Mouse (Mus musculus): ENCODE results near the gene Gm21834.

- TF ChIP-seq CTCF (IDR thresholded peaks at IDR 0.05; ENCODE audit: low read depth) (peak; percentile 31; the same call in 1 of the 2 replicates), EP300 (IDR thresholded peaks at IDR 0.05; ENCODE audit: low read depth) (no peak)
These were observed 28.9 kb upstream of the Gm21834 start for GRCm38 (mm10) chr17:57770904-57771303.
